Mouse (Mus musculus): ENCODE measurements around the gene Ciao2a. TPM values are rescaled to one million over a fixed set of nuclear protein-coding genes. Genes with fewer than 3 reads are reported as not detected.

Gene Ciao2a
- polyA plus RNA-seq (2015; fragmentation: Nextera tagmentation; extraction: Ambion mirVana): 144 and 158 TPM in 2 replicates

DNA sequence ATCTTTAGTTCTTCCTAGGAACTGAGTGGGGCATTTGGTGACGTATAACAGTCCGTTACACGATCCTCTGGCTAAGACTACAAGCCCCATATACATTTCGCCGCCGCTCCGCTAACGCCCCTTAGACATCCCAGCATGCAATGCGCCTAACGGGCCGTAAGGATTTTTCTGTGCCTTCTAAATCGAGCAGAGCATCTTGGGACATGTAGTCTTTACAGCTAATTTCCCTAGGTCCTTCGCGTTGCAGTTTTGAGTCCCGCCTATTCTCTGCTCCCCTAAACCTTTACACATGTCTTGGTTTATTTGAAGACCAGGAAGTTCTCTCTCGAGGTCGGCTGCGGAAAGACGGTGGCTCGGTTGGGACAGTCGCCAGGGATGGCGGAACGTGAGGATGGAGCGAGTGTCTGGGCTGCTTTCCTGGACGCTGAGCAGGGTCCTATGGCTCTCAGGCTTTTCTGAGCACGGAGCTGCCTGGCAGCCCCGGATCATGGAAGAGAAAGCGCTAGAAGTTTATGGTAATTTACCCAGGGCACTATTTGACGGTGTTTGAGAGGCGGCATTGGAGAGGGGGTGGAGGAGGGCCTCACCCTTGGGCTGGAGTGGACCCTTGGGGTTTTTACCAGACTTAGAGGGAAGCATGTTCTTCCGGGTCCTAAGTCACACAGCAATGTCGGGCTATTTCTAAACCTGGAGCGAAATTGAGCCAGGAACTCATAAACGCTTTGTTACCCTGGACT, at the start of gene Ciao2a, which contains the start of gene Snx1:
TSS of gene Ciao2a (plus strand) at position 156 of the 737 bp plus-strand sequence.
TSS of gene Snx1 (minus strand) at position 132 of the 737 bp plus-strand sequence.
- peak; percentile 85 for ATAC-seq (ENCODE audit: insufficient read depth, low FRiP score)
- WGBS: under 1% methylated on average over 34 of the region's 34 CpGs
- H3K27ac ChIP-seq (ENCODE audit: low read length): peak within 1 kb of the TSS; percentile 83

DNA sequence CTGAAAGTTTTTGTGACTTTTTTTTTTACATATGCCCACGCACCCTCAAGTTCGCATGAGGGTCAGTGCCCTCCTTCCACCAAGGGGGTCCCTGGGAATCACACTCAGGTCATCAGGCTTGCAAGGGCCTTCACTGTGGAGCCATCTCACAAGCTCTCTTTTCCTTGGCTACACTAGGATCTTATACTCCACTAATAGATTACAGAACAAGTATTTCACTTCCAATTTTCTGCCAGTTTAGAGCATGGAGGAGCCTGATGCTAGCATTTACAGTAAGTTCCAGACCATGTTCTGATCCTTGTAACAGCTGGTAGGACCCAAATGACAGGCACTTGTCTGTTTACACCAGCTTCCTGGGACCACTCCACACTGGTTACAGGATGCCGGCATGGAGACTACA, 48.3 kb upstream of the Ciao2a start:
- no peak for ATAC-seq (ENCODE audit: insufficient read depth, low FRiP score)
- no peak overlapping the region; the same call in 1 of the 2 replicates for H3K4me3 ChIP-seq (replicated peaks; ENCODE audit: low read length)
- peak overlapping the region; percentile 54; the same call in 1 of the 2 replicates for H3K9ac ChIP-seq (ENCODE audit: low read length)
- 57% methylated on average over 3 of the region's 3 CpGs for WGBS
- H3K4me1 ChIP-seq (ENCODE audit: control insufficient read depth, insufficient read depth, low read length): peaks cover 7% of the 10 kb centered on the region
- H3K36me3 ChIP-seq (ENCODE audit: control insufficient read depth, insufficient read depth, low read length): no peaks in the 10 kb centered on the region
- H3K9me3 ChIP-seq (replicated peaks; ENCODE audit: control insufficient read depth, low read length): no peaks in the 10 kb centered on the region
- H3K4me2 ChIP-seq (ENCODE audit: low read depth, low read length): no peak overlapping the region
- no peaks in the 10 kb centered on the region for H3K27me3 ChIP-seq (ENCODE audit: control insufficient read depth, insufficient read depth, low read length)
- no peak overlapping the region for H3K27ac ChIP-seq (ENCODE audit: low read length)

More for the DNA sequence above, at the start of gene Ciao2a, which contains the start of gene Snx1:
- peak within 1 kb of the TSS; percentile 67 for H3K4me3 ChIP-seq (replicated peaks; ENCODE audit: low read length)
- H3K4me2 ChIP-seq (ENCODE audit: low read depth, low read length): peak within 1 kb of the TSS; percentile 76
- H3K4me1 ChIP-seq (ENCODE audit: control insufficient read depth, insufficient read depth, low read length): peaks cover 21% of the 10 kb centered on the region
- peak within 1 kb of the TSS; percentile 77 for H3K9ac ChIP-seq (ENCODE audit: low read length)
- no peaks in the 10 kb centered on the region for H3K27me3 ChIP-seq (ENCODE audit: control insufficient read depth, insufficient read depth, low read length)
- no peaks in the 10 kb centered on the region for H3K9me3 ChIP-seq (replicated peaks; ENCODE audit: control insufficient read depth, low read length)
- peaks cover 2% of the 10 kb centered on the region for H3K36me3 ChIP-seq (ENCODE audit: control insufficient read depth, insufficient read depth, low read length)

DNA sequence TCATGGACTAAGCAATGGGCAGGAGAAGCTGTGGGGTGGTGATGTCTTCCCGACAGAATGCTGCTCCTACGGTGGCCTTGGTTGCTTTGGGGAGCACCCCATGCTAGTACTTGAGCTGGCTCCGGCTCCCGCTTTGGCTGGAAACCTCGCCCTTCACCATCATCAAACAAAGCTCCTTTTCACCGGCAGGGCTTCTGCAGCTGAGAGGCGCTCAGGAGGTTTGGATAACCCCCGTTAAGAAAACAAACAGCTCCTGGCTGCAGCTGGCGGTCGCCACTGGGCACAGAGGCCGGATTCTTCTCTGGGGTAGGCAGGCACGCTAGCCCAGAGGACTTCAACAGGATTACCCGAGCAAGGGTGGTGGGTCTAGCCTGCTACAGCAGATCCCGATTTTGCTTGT, 47.9 kb upstream of the Ciao2a start:
- 7% methylated on average over 14 of the region's 14 CpGs for WGBS
- H3K27ac ChIP-seq (ENCODE audit: low read length): no peak overlapping the region
- ATAC-seq (ENCODE audit: insufficient read depth, low FRiP score): no peak
- H3K9ac ChIP-seq (ENCODE audit: low read length): peak overlapping the region; percentile 54; the same call in 1 of the 2 replicates
- no peaks in the 10 kb centered on the region for H3K9me3 ChIP-seq (replicated peaks; ENCODE audit: control insufficient read depth, low read length)
- H3K36me3 ChIP-seq (ENCODE audit: control insufficient read depth, insufficient read depth, low read length): no peaks in the 10 kb centered on the region
- H3K4me2 ChIP-seq (ENCODE audit: low read depth, low read length): no peak overlapping the region
- H3K4me3 ChIP-seq (replicated peaks; ENCODE audit: low read length): peak overlapping the region; percentile 4; the same call in 1 of the 2 replicates
- no peaks in the 10 kb centered on the region for H3K27me3 ChIP-seq (ENCODE audit: control insufficient read depth, insufficient read depth, low read length)
- H3K4me1 ChIP-seq (ENCODE audit: control insufficient read depth, insufficient read depth, low read length): peaks cover 7% of the 10 kb centered on the region

DNA sequence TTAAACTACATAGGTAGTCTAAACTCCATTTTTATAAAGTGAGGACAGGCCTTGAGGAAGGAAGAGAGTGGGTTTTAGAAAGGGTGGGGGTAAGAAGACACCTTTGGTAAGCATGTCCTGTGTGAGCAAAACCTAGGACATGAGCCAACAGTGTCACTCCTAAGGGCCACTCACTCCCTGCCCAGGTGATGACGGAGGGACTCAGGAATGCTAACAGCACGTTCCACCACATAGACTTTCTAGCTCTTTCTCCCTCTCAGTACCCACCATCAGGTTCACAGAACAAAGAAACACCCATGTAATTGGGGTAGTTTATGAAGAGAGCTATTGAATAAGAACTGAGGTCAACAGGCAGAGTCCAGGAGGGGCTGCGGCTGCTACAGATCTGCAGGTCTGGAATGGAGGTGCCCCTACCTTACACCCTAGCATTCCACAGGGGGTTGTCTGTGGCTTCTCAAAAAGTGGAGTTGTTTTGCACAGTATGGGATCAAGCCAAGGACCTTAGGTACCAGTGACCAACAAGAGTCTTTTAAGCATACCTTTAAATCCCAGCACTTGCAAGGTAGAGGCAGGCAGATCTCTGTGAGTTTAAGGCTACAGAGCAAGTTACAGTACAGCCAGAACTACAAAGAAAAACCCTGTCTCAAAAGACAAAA, 45.5 kb upstream of the Ciao2a start:
- no peak for ATAC-seq (ENCODE audit: insufficient read depth, low FRiP score)
- Histone ChIP-seq H3K27ac (ENCODE audit: low read length) (no peak overlapping the region), H3K4me3 (replicated peaks; ENCODE audit: low read length) (no peak overlapping the region), H3K4me1 (ENCODE audit: control insufficient read depth, insufficient read depth, low read length) (peaks cover 7% of the 10 kb centered on the region), H3K9me3 (replicated peaks; ENCODE audit: control insufficient read depth, low read length) (no peaks in the 10 kb centered on the region), H3K36me3 (ENCODE audit: control insufficient read depth, insufficient read depth, low read length) (no peaks in the 10 kb centered on the region), H3K9ac (ENCODE audit: low read length) (no peak overlapping the region), H3K4me2 (ENCODE audit: low read depth, low read length) (no peak overlapping the region), H3K27me3 (ENCODE audit: control insufficient read depth, insufficient read depth, low read length) (no peaks in the 10 kb centered on the region)
- WGBS: 73% methylated on average over 3 of the region's 3 CpGs

DNA sequence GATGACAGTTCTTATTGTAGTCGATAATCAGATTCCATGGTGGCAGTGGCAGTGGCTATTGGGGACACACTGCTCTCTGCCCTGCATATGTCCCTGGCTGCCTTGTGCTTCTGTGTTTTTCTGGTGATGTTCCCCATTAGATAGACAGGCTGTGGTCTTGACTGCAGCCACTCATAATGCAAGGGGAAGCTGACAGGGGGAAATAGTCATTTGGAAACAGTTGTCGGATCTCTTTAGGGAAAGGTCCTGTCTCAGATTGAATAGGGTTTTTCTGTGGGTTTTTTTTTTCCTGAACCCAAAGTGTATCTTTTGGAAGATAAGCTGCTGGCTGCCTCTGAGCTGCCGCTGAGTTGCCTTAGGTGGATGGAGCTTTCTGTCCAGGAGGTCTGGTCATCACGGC, 44.4 kb upstream of the Ciao2a start:
- Histone ChIP-seq H3K27me3 (ENCODE audit: control insufficient read depth, insufficient read depth, low read length) (no peaks in the 10 kb centered on the region), H3K27ac (ENCODE audit: low read length) (no peak overlapping the region), H3K4me1 (ENCODE audit: control insufficient read depth, insufficient read depth, low read length) (peaks cover 7% of the 10 kb centered on the region), H3K9ac (ENCODE audit: low read length) (no peak overlapping the region), H3K4me3 (replicated peaks; ENCODE audit: low read length) (no peak overlapping the region), H3K9me3 (replicated peaks; ENCODE audit: control insufficient read depth, low read length) (no peaks in the 10 kb centered on the region), H3K36me3 (ENCODE audit: control insufficient read depth, insufficient read depth, low read length) (0 out of 2 replicates have a peak, but pooled peaks cover 3% of the 10 kb centered on the region), H3K4me2 (ENCODE audit: low read depth, low read length) (no peak overlapping the region)
- no peak for ATAC-seq (ENCODE audit: insufficient read depth, low FRiP score)
- WGBS: 76% methylated on average over 4 of the region's 4 CpGs

DNA sequence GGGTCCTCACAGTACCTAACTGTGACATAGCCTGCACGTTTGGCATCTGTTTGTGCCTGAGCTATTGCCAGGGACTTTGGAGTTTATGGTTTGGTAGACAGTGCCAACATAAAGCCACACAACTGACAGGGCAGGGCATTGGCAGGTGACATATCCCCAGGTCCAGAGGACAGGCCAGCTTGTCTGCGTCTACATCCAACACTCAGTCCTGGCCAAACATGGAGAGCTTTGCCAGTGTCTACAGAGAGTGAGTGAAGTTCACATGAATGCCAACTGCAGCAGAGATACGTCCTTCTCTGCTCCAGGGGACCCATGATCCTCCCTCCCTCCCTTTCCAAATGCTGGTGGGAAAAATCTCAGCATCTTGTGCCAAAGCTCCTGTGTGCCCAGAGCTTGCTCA, 42.2 kb upstream of the Ciao2a start:
- H3K4me3 ChIP-seq (replicated peaks; ENCODE audit: low read length): no peak overlapping the region
- ATAC-seq (ENCODE audit: insufficient read depth, low FRiP score): no peak

DNA sequence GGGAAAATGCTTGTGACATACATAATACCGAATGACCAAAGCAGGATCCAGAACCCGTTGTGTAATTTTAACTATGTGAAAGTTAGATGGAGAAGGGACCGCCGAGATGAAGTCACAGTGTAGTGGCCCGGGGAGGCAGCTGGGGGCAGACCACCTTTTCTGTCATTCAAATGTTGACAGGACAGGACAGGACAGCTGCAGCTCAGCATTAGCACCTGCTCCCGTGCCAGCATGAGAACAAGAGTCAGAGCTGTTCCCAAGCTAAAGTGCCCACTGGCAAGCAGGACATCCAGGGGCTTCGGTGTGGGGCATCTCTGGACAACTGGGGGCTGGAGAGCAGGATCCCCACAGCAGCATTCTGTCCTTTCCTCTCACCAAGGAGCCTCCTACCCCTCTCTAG, 39.3 kb upstream of the Ciao2a start:
- H3K4me2 ChIP-seq (ENCODE audit: low read depth, low read length): no peak overlapping the region
- H3K36me3 ChIP-seq (ENCODE audit: control insufficient read depth, insufficient read depth, low read length): peaks cover 25% of the 10 kb centered on the region
- 93% methylated on average over 7 of the region's 7 CpGs for WGBS
- no peak overlapping the region for H3K4me3 ChIP-seq (replicated peaks; ENCODE audit: low read length)
- no peaks in the 10 kb centered on the region for H3K27me3 ChIP-seq (ENCODE audit: control insufficient read depth, insufficient read depth, low read length)
- no peak overlapping the region for H3K9ac ChIP-seq (ENCODE audit: low read length)
- ATAC-seq (ENCODE audit: insufficient read depth, low FRiP score): no peak
- peaks cover 9% of the 10 kb centered on the region for H3K4me1 ChIP-seq (ENCODE audit: control insufficient read depth, insufficient read depth, low read length)
- no peak overlapping the region for H3K27ac ChIP-seq (ENCODE audit: low read length)
- H3K9me3 ChIP-seq (replicated peaks; ENCODE audit: control insufficient read depth, low read length): no peaks in the 10 kb centered on the region

More for the DNA sequence above, 42.2 kb upstream of the Ciao2a start:
- Histone ChIP-seq H3K27ac (ENCODE audit: low read length) (no peak overlapping the region), H3K4me2 (ENCODE audit: low read depth, low read length) (no peak overlapping the region), H3K9me3 (replicated peaks; ENCODE audit: control insufficient read depth, low read length) (no peaks in the 10 kb centered on the region), H3K9ac (ENCODE audit: low read length) (no peak overlapping the region), H3K4me1 (ENCODE audit: control insufficient read depth, insufficient read depth, low read length) (no peaks in the 10 kb centered on the region), H3K27me3 (ENCODE audit: control insufficient read depth, insufficient read depth, low read length) (no peaks in the 10 kb centered on the region), H3K36me3 (ENCODE audit: control insufficient read depth, insufficient read depth, low read length) (peaks cover 18% of the 10 kb centered on the region; the same call in 1 of the 2 replicates)
- WGBS: 89% methylated on average over 3 of the region's 3 CpGs

DNA sequence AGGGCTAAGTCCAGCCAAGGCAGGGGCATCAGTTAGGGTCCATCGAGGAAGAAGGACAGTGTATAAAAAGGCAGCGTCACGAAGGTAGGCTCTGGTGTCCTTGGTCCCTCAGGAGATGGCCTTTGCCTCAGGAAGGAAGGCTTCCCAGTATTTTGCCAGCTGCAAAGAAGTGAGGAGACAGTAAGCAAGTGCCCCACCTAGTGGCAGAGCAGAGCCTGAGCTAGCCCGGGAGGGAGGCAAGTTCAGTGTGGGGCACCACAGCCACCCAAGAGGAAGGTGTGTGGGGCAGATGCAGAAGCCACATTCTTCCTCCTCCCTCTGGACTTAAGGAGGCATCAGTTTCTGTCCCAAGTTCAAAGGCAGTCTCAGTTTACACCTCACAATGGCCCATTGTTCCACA, 38.0 kb upstream of the Ciao2a start:
- Histone ChIP-seq H3K27me3 (ENCODE audit: control insufficient read depth, insufficient read depth, low read length) (no peaks in the 10 kb centered on the region), H3K4me2 (ENCODE audit: low read depth, low read length) (no peak overlapping the region), H3K27ac (ENCODE audit: low read length) (no peak overlapping the region), H3K4me3 (replicated peaks; ENCODE audit: low read length) (no peak overlapping the region), H3K9me3 (replicated peaks; ENCODE audit: control insufficient read depth, low read length) (no peaks in the 10 kb centered on the region), H3K36me3 (ENCODE audit: control insufficient read depth, insufficient read depth, low read length) (peaks cover 30% of the 10 kb centered on the region), H3K9ac (ENCODE audit: low read length) (no peak overlapping the region), H3K4me1 (ENCODE audit: control insufficient read depth, insufficient read depth, low read length) (peaks cover 20% of the 10 kb centered on the region)
- ATAC-seq (ENCODE audit: insufficient read depth, low FRiP score): no peak
- 47% methylated on average over 4 of the region's 4 CpGs for WGBS

DNA sequence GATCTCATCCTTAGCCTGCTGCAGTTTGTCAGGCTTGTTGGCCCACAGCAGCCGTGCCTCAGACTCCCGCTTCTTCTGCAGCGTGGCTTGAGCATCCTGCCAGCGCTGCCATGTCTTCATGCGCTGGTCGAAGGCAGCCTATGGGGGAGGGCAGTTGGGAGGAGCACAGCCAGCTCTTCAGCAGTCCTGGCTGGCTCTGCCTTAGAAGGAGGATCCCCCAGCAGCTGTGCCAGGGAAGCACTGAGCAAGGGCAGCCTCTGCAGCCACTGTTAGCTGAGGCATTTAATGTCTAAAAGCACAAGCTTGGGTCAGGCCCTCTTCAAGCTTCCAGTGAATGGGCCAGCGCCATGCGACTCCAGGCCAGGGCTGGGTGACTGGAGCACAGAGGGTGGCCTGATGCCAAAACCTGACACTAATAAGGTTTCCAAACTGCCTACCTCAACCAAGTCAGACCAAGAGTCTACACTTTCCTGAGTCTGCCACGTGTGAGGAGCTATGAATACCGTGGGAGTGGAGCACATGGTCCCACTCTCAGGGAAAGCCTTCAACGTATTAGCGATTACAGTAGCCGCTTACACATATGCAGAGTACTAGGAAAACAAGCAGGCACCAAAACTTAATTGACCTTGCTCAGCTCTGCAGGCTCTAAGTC, 35.7 kb upstream of the Ciao2a start:
- 80% methylated on average over 13 of the region's 13 CpGs for WGBS
- H3K4me1 ChIP-seq (ENCODE audit: control insufficient read depth, insufficient read depth, low read length): peaks cover 20% of the 10 kb centered on the region
- H3K4me2 ChIP-seq (ENCODE audit: low read depth, low read length): no peak overlapping the region
- peaks cover 33% of the 10 kb centered on the region for H3K36me3 ChIP-seq (ENCODE audit: control insufficient read depth, insufficient read depth, low read length)
- H3K27me3 ChIP-seq (ENCODE audit: control insufficient read depth, insufficient read depth, low read length): no peaks in the 10 kb centered on the region
- H3K9ac ChIP-seq (ENCODE audit: low read length): no peak overlapping the region
- no peak for ATAC-seq (ENCODE audit: insufficient read depth, low FRiP score)
- H3K4me3 ChIP-seq (replicated peaks; ENCODE audit: low read length): no peak overlapping the region
- no peaks in the 10 kb centered on the region for H3K9me3 ChIP-seq (replicated peaks; ENCODE audit: control insufficient read depth, low read length)
- peak overlapping the region; percentile 48 for H3K27ac ChIP-seq (ENCODE audit: low read length)
